Mouse (Mus musculus): ENCODE measurements around the gene Lrrc8b. TPM values are rescaled to one million over a fixed set of nuclear protein-coding genes. Genes with fewer than 3 reads are reported as not detected.

Gene Lrrc8b
- polyA plus RNA-seq, 1 experiment: 14.0 TPM

GRCm38 (mm10) chr5:105537101-105537723 lies 121.6 kb downstream of the Lrrc8b start:
- TF ChIP-seq POLR2A (IDR thresholded peaks at IDR 0.05; ENCODE audit: insufficient read depth, low read length) (no peak), EP300 (IDR thresholded peaks at IDR 0.05; ENCODE audit: insufficient read depth, low read depth, low read length) (peak; percentile 71; the same call in 1 of the 2 replicates)
- no peaks in the 10 kb centered on the region for H3K9me3 ChIP-seq (replicated peaks; ENCODE audit: control insufficient read depth, insufficient read depth, low read length, poor library complexity, severe bottlenecking)
- H3K4me3 ChIP-seq (ENCODE audit: low read depth, low read length): no peak overlapping the region
- peaks cover 2% of the 10 kb centered on the region for H3K4me1 ChIP-seq (ENCODE audit: control insufficient read depth, insufficient read depth, low read length)
- H3K27me3 ChIP-seq (ENCODE audit: control insufficient read depth, insufficient read depth, low read length, poor library complexity, severe bottlenecking): no peaks in the 10 kb centered on the region
- H3K27ac ChIP-seq (ENCODE audit: insufficient read depth, low read length): no peak overlapping the region; the same call in 1 of the 2 replicates
- H3K9ac ChIP-seq (ENCODE audit: low read depth, poor library complexity, severe bottlenecking): no peak overlapping the region
- H3K36me3 ChIP-seq (ENCODE audit: control insufficient read depth, insufficient read depth, low read length, poor library complexity, severe bottlenecking): no peaks in the 10 kb centered on the region

Other genes starting within 250 kb of the Lrrc8b start
- not detected in 2 replicates for gene Gbp10, start 176.2 kb upstream of the Lrrc8b start, polyA plus RNA-seq (2011; ENCODE audit: insufficient read depth, insufficient read length, low read depth, missing spikeins)
- gene Gm43302, start 122.1 kb upstream of the Lrrc8b start, polyA plus RNA-seq (2011; ENCODE audit: insufficient read depth, insufficient read length, low read depth, missing spikeins): not detected in 2 replicates
- 0.63 and 0.64 TPM in 2 replicates for gene Gbp6, start 122.1 kb upstream of the Lrrc8b start, polyA plus RNA-seq (2011; ENCODE audit: insufficient read depth, insufficient read length, low read depth, missing spikeins)
- 11.5 and 16.1 TPM in 2 replicates for gene Lrrc8c, start 103.6 kb downstream of the Lrrc8b start, polyA plus RNA-seq (2011; ENCODE audit: insufficient read depth, insufficient read length, low read depth, missing spikeins)